Mouse (Mus musculus): Measurements from ENCODE around the gene Fahd1. TPM values are rescaled to one million over a fixed set of nuclear protein-coding genes. Genes with fewer than 3 reads are reported as not detected.

Fahd1 gene
- total RNA-seq, 1 experiment from 2014 or later: 6.6 TPM

- peak; percentile 92 for ATAC-seq (replicated peaks; ENCODE audit: insufficient number of reproducible peaks, low FRiP score, low TSS enrichment, poor library complexity, severe bottlenecking)
These were observed 36.2 kb upstream of the Fahd1 start, which contains the start of the genes Nubp2 and Spsb3 for GRCm38 (mm10) chr17:24886134-24886931. Gene Nubp2 (minus strand): TSS chr17:24886349. Gene Spsb3 (plus strand): TSS chr17:24886643.

GRCm38 (mm10) chr17:24885356-24886133 is 35.4 kb upstream of the Fahd1 start:
- no peak for ATAC-seq (replicated peaks; ENCODE audit: insufficient number of reproducible peaks, low FRiP score, low TSS enrichment, poor library complexity, severe bottlenecking)

- ATAC-seq (replicated peaks; ENCODE audit: insufficient number of reproducible peaks, low FRiP score, low TSS enrichment, poor library complexity, severe bottlenecking): no peak
These were observed 34.2 kb upstream of the Fahd1 start for GRCm38 (mm10) chr17:24884391-24884790.

GRCm38 (mm10) chr17:24881738-24882440 is 31.7 kb upstream of the Fahd1 start:
- ATAC-seq (replicated peaks; ENCODE audit: insufficient number of reproducible peaks, low FRiP score, low TSS enrichment, poor library complexity, severe bottlenecking): no peak

GRCm38 (mm10) chr17:24878531-24878930 is 28.4 kb upstream of the Fahd1 start:
- no peak for ATAC-seq (replicated peaks; ENCODE audit: insufficient number of reproducible peaks, low FRiP score, low TSS enrichment, poor library complexity, severe bottlenecking)

GRCm38 (mm10) chr17:24878117-24878397 is 27.9 kb upstream of the Fahd1 start:
- ATAC-seq (replicated peaks; ENCODE audit: insufficient number of reproducible peaks, low FRiP score, low TSS enrichment, poor library complexity, severe bottlenecking): no peak

- ATAC-seq (replicated peaks; ENCODE audit: insufficient number of reproducible peaks, low FRiP score, low TSS enrichment, poor library complexity, severe bottlenecking): no peak
These were observed 27.4 kb upstream of the Fahd1 start for GRCm38 (mm10) chr17:24877336-24878116.

GRCm38 (mm10) chr17:24874989-24875388 is 24.8 kb upstream of the Fahd1 start:
- ATAC-seq (replicated peaks; ENCODE audit: insufficient number of reproducible peaks, low FRiP score, low TSS enrichment, poor library complexity, severe bottlenecking): no peak

- no peak for ATAC-seq (replicated peaks; ENCODE audit: insufficient number of reproducible peaks, low FRiP score, low TSS enrichment, poor library complexity, severe bottlenecking)
These were observed 24.2 kb upstream of the Fahd1 start for GRCm38 (mm10) chr17:24874405-24874745.

GRCm38 (mm10) chr17:24873695-24874404 is 23.7 kb upstream of the Fahd1 start:
- no peak for ATAC-seq (replicated peaks; ENCODE audit: insufficient number of reproducible peaks, low FRiP score, low TSS enrichment, poor library complexity, severe bottlenecking)

- no peak for ATAC-seq (replicated peaks; ENCODE audit: insufficient number of reproducible peaks, low FRiP score, low TSS enrichment, poor library complexity, severe bottlenecking)
These were observed 17.8 kb upstream of the Fahd1 start for GRCm38 (mm10) chr17:24867914-24868313.

GRCm38 (mm10) chr17:24865776-24866175 is 15.6 kb upstream of the Fahd1 start, which contains the start of gene Igfals:
Gene Igfals (plus strand): TSS chr17:24865997.
- no peak for ATAC-seq (replicated peaks; ENCODE audit: insufficient number of reproducible peaks, low FRiP score, low TSS enrichment, poor library complexity, severe bottlenecking)

- no peak for ATAC-seq (replicated peaks; ENCODE audit: insufficient number of reproducible peaks, low FRiP score, low TSS enrichment, poor library complexity, severe bottlenecking)
These were observed 11.6 kb upstream of the Fahd1 start for GRCm38 (mm10) chr17:24861785-24862184.

- ATAC-seq (replicated peaks; ENCODE audit: insufficient number of reproducible peaks, low FRiP score, low TSS enrichment, poor library complexity, severe bottlenecking): no peak
These were observed 9.9 kb upstream of the Fahd1 start for GRCm38 (mm10) chr17:24860076-24860475.

- no peak for ATAC-seq (replicated peaks; ENCODE audit: insufficient number of reproducible peaks, low FRiP score, low TSS enrichment, poor library complexity, severe bottlenecking)
These were observed 8.8 kb upstream of the Fahd1 start for GRCm38 (mm10) chr17:24858967-24859366.

- no peak for ATAC-seq (replicated peaks; ENCODE audit: insufficient number of reproducible peaks, low FRiP score, low TSS enrichment, poor library complexity, severe bottlenecking)
These were observed 7.8 kb upstream of the Fahd1 start for GRCm38 (mm10) chr17:24857831-24858470.

- ATAC-seq (replicated peaks; ENCODE audit: insufficient number of reproducible peaks, low FRiP score, low TSS enrichment, poor library complexity, severe bottlenecking): no peak
These were observed 6.4 kb upstream of the Fahd1 start for GRCm38 (mm10) chr17:24856589-24856988.
